Mouse (Mus musculus) heart, postnatal 0 days (tissue): Measurements from ENCODE around the gene Zfp362. TPM values are rescaled to one million over a fixed set of nuclear protein-coding genes. Genes with fewer than 3 reads are reported as not detected.
A peak's percentile ranks its signal among the peaks of the same experiment; 100 is the strongest.

ENCODE experiments used
- ATAC-seq: fragments of 200-750 bp; cut with Nextera tagmentation; 2 replicates; pipeline ENCODE4 v1.8.0; 2017; ENCODE audit warnings: low read depth, moderate number of reproducible peaks, moderate library complexity; ENCODE audit not compliant: insufficient read depth
- DNase-seq: peaks from one replicate; pipeline ENCODE4 v3.0.0-alpha.2; 2016; ENCODE audit warnings: low spot score
- H3K27ac ChIP-seq: fragments of 300-500 bp; sonication (generic); 2 replicates; pipeline ENCODE4 v1.5.1; 2014; ENCODE audit warnings: low read depth, mild to moderate bottlenecking
- H3K27me3 ChIP-seq: fragments of 300-500 bp; sonication (generic); 2 replicates; pipeline ENCODE4 v1.6.1; 2014; ENCODE audit warnings: low read length, mixed read lengths; ENCODE audit not compliant: control insufficient read depth, insufficient read depth
- H3K36me3 ChIP-seq: fragments of 300-500 bp; sonication (generic); replicated peaks from 2 replicates; pipeline ENCODE4 v1.6.1; 2014; ENCODE audit warnings: low read length, mixed read lengths; ENCODE audit not compliant: control insufficient read depth, insufficient read depth
- H3K4me1 ChIP-seq: fragments of 300-500 bp; sonication (generic); 2 replicates; pipeline ENCODE4 v1.6.1; 2014; ENCODE audit warnings: antibody characterized with exemption; ENCODE audit not compliant: control insufficient read depth, insufficient read depth
- H3K4me2 ChIP-seq: fragments of 300-500 bp; sonication (generic); 2 replicates; pipeline ENCODE4 v1.6.1; 2014; ENCODE audit warnings: low read depth, mild to moderate bottlenecking, low read length, moderate library complexity
- H3K4me3 ChIP-seq: fragments of 300-500 bp; sonication (generic); 2 replicates; pipeline ENCODE4 v1.5.1; 2014; ENCODE audit warnings: low read depth, low read length
- H3K9ac ChIP-seq: fragments of 300-500 bp; sonication (generic); replicated peaks from 2 replicates; pipeline ENCODE4 v1.6.1; 2014; ENCODE audit warnings: low read depth, low read length, mixed read lengths
- H3K9me3 ChIP-seq: fragments of 300-500 bp; sonication (generic); replicated peaks from 2 replicates; pipeline ENCODE4 v1.6.1; 2016; ENCODE audit warnings: low read length; ENCODE audit not compliant: control insufficient read depth
- CTCF ChIP-seq: IDR thresholded peaks from 2 replicates; pipeline ENCODE4 v1.5.1; 2016; ENCODE audit warnings: antibody characterized with exemption, control low read depth, low read depth
- EP300 ChIP-seq: IDR thresholded peaks from 2 replicates; pipeline ENCODE4 v1.6.1; 2016; ENCODE audit warnings: antibody characterized with exemption, low read depth
- WGBS: fragments of 180-500 bp; shearing (Covaris S2); extraction: QIAGEN DNeasy Blood & Tissue Kit; methylation state at CpG from one replicate; pipeline ENCODE4 v1.1.7; 2014; 5-methylcytosine and 5-hydroxymethylcytosine counted together
- polyA plus RNA-seq: library from polyadenylated mRNA; unstranded; fragments of >200 nt; fragmentation: Nextera tagmentation; extraction: Ambion mirVana; gene quantifications from 2 replicates; pipeline ENCODE4 v1.2.1, GENCODE M21; 2015
- total RNA-seq: library from RNA; depleted of rRNA; stranded (reverse); fragments of >200 nt; gene quantifications from 2 replicates; pipeline ENCODE4 v1.2.3, GENCODE M21; 2014; ENCODE audit warnings: low replicate concordance; rRNA removed

Zfp362 gene
- 8.4 and 10.8 TPM in 2 replicates for total RNA-seq
- polyA plus RNA-seq = 10.3 and 11.6 TPM in 2 replicates

GRCm38 (mm10) chr4:128806043-128806826 is at the start of gene Zfp362:
Gene Zfp362 (minus strand): TSS chr4:128806045.
- Histone ChIP-seq H3K4me3 (peak within 1 kb of the TSS; percentile 69), H3K36me3 (no peaks in the 10 kb centered on the region), H3K27ac (peak within 1 kb of the TSS; percentile 97), H3K4me1 (peaks cover 16% of the 10 kb centered on the region), H3K4me2 (peak within 1 kb of the TSS; percentile 98), H3K9me3 (no peaks in the 10 kb centered on the region), H3K27me3 (no peaks in the 10 kb centered on the region), H3K9ac (peak within 1 kb of the TSS; percentile 99)
- no peak for TF ChIP-seq CTCF
- TF ChIP-seq EP300 = no peak
- WGBS = 0% methylated on average over 28 of the region's 111 CpGs
- peak; percentile 73 for ATAC-seq
- DNase-seq = no peak

GRCm38 (mm10) chr4:128855613-128856040 is 49.8 kb upstream of the Zfp362 start:
- H3K9me3 ChIP-seq = no peaks in the 10 kb centered on the region
- ATAC-seq (peak; percentile 70), DNase-seq (peak; percentile 74)
- H3K27me3 ChIP-seq = no peaks in the 10 kb centered on the region
- no peak for TF ChIP-seq CTCF
- TF ChIP-seq EP300 = no peak
- no peak overlapping the region for H3K4me2 ChIP-seq
- H3K4me3 ChIP-seq = no peak overlapping the region
- no peak overlapping the region for H3K27ac ChIP-seq
- 19% methylated on average over 4 of the region's 4 CpGs for WGBS
- no peaks in the 10 kb centered on the region for H3K36me3 ChIP-seq
- peaks cover 4% of the 10 kb centered on the region; the same call in 1 of the 2 replicates for H3K4me1 ChIP-seq
- no peak overlapping the region for H3K9ac ChIP-seq

- no peaks in the 10 kb centered on the region for H3K27me3 ChIP-seq
- no peaks in the 10 kb centered on the region for H3K9me3 ChIP-seq
- H3K9ac ChIP-seq = no peak overlapping the region
- no peak for DNase-seq
- H3K27ac ChIP-seq = no peak overlapping the region
- no peak overlapping the region for H3K4me3 ChIP-seq
- ATAC-seq = no peak
- no peak for TF ChIP-seq CTCF
- TF ChIP-seq EP300 = no peak
- peaks cover 4% of the 10 kb centered on the region; the same call in 1 of the 2 replicates for H3K4me1 ChIP-seq
- H3K4me2 ChIP-seq = no peak overlapping the region
- WGBS = 85% methylated on average over 11 of the region's 11 CpGs
- no peaks in the 10 kb centered on the region for H3K36me3 ChIP-seq
These were observed 47.3 kb upstream of the Zfp362 start for GRCm38 (mm10) chr4:128853117-128853516.

- DNase-seq = no peak
- no peak for ATAC-seq
- H3K27ac ChIP-seq = no peak overlapping the region
- H3K9ac ChIP-seq = no peak overlapping the region
- peaks cover 4% of the 10 kb centered on the region; the same call in 1 of the 2 replicates for H3K4me1 ChIP-seq
- H3K27me3 ChIP-seq = no peaks in the 10 kb centered on the region
- no peak for TF ChIP-seq EP300
- TF ChIP-seq CTCF = no peak
- WGBS = 54% methylated on average over 12 of the region's 12 CpGs
- H3K4me3 ChIP-seq = no peak overlapping the region
- no peak overlapping the region for H3K4me2 ChIP-seq
- no peaks in the 10 kb centered on the region for H3K9me3 ChIP-seq
- no peaks in the 10 kb centered on the region for H3K36me3 ChIP-seq
These were observed 46.5 kb upstream of the Zfp362 start for GRCm38 (mm10) chr4:128852266-128852887.

- no peak for ATAC-seq
These were observed 43.8 kb upstream of the Zfp362 start for GRCm38 (mm10) chr4:128849686-128850085.

More at GRCm38 (mm10) chr4:128849686-128850085, 43.8 kb upstream of the Zfp362 start:
- 74% methylated on average over 7 of the region's 7 CpGs for WGBS
- Histone ChIP-seq H3K27ac (no peak overlapping the region), H3K36me3 (no peaks in the 10 kb centered on the region), H3K9me3 (no peaks in the 10 kb centered on the region), H3K4me1 (no peaks in the 10 kb centered on the region), H3K27me3 (no peaks in the 10 kb centered on the region), H3K4me3 (no peak overlapping the region), H3K9ac (no peak overlapping the region), H3K4me2 (no peak overlapping the region)
- no peak for DNase-seq
- TF ChIP-seq CTCF = no peak
- TF ChIP-seq EP300 = no peak
